Mouse (Mus musculus): ENCODE results near the gene Asb6. TPM values are rescaled to one million over a fixed set of nuclear protein-coding genes. Genes with fewer than 3 reads are reported as not detected.
A peak's percentile ranks its signal among the peaks of the same experiment; 100 is the strongest.

Asb6 gene
- polyA plus RNA-seq, 1 experiment, result 20.2 TPM

DNA sequence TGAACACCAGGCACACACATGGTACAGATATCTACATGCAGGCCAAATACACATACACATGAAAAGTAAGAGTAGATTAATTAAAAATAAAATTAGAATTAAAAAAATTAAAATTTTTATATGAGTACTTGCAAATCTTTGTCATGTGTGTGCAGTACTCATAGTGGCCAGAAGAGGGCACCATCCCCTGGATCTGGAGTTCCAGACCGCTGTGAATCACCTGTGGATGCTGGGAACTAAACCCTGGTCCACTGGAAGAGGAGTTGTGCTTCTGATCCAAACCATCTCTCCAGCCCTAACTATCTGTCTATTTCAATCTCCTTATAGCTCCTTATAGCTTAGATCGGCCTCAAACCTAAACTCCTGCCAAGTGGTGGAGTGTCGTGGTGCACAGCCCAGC is 9.1 kb downstream of the Asb6 start:
- no peak overlapping the region for H3K27ac ChIP-seq (ENCODE audit: insufficient read depth, low read length)
- no peak for TF ChIP-seq POLR2A (IDR thresholded peaks at IDR 0.05; ENCODE audit: low read depth, low read length)
- TF ChIP-seq CTCF (IDR thresholded peaks at IDR 0.05; ENCODE audit: borderline replicate concordance, insufficient read depth, low read length), result no peak
- peaks cover 2% of the 10 kb centered on the region; the same call in 1 of the 2 replicates for H3K4me1 ChIP-seq (ENCODE audit: control insufficient read depth, insufficient read depth, low read length)
- H3K4me3 ChIP-seq (ENCODE audit: insufficient read depth, low read length), result no peak overlapping the region

DNA sequence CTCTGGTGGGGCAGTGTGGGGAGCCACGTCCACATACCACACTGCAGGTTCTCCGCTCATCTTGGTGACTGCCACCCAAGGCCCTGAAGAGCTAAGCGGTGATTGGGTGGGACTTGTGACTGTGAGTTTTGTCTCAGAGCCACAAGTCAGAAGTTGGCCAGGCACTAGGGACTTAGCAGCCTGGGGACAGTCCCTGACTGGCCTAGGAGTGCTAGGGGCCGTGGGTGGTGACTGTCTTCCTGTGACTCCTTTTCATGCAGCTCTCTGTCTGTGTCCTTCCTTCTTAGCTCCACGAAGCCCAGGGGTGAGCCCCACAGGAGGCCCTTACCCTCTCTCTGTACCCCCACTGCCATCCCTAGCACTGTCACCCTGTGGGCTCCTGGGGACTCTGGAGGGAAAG is 10.3 kb downstream of the Asb6 start:
- H3K4me1 ChIP-seq (ENCODE audit: control insufficient read depth, insufficient read depth, low read length), result peaks cover 2% of the 10 kb centered on the region; the same call in 1 of the 2 replicates
- TF ChIP-seq POLR2A (IDR thresholded peaks at IDR 0.05; ENCODE audit: low read depth, low read length), result no peak
- TF ChIP-seq CTCF (IDR thresholded peaks at IDR 0.05; ENCODE audit: borderline replicate concordance, insufficient read depth, low read length), result no peak
- no peak overlapping the region for H3K4me3 ChIP-seq (ENCODE audit: insufficient read depth, low read length)
- H3K27ac ChIP-seq (ENCODE audit: insufficient read depth, low read length), result no peak overlapping the region

DNA sequence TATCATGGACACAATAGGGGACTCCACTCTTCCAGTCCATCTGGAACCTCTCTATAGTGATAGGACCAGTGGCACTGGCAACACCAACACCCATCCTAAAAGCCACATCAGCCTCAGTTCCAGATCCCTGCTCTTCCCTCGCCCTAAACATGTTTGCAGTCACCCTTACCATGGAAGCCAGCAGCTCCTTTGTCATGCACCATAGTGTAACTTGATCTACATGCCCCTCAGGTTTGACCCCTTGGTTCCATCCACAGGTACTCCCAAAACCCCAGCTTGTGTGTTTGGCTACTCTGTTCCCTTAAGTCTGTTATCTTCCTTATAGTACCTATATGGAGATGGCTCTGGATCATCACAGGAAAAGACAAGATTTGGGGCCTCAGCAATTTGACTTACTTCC is 13.8 kb downstream of the Asb6 start:
- no peak overlapping the region for H3K27ac ChIP-seq (ENCODE audit: insufficient read depth, low read length)
- no peak overlapping the region for H3K4me3 ChIP-seq (ENCODE audit: insufficient read depth, low read length)
- no peak for TF ChIP-seq CTCF (IDR thresholded peaks at IDR 0.05; ENCODE audit: borderline replicate concordance, insufficient read depth, low read length)
- TF ChIP-seq POLR2A (IDR thresholded peaks at IDR 0.05; ENCODE audit: low read depth, low read length), result no peak
- no peaks in the 10 kb centered on the region for H3K4me1 ChIP-seq (ENCODE audit: control insufficient read depth, insufficient read depth, low read length)

DNA sequence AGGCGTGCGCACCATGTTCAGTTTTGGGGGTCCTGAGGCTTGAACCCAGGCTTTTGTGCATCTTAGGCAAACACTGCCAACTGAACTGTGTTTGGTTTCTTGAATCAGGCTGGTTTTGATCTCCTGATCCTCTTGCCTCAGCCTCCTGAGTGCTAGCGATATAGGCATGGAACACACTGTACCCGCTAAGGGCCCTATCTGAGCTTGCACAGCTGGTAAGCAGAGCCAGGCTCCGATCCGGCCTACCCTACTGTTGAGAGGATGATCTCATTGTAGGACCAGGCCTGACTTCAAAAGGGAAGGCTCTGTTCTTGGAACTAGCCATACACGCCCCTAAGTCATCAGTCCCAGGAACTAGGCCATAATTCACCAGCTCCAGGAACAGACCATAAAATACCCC is 19.6 kb downstream of the Asb6 start:
- TF ChIP-seq CTCF (IDR thresholded peaks at IDR 0.05; ENCODE audit: borderline replicate concordance, insufficient read depth, low read length) (no peak), POLR2A (IDR thresholded peaks at IDR 0.05; ENCODE audit: low read depth, low read length) (no peak)

DNA sequence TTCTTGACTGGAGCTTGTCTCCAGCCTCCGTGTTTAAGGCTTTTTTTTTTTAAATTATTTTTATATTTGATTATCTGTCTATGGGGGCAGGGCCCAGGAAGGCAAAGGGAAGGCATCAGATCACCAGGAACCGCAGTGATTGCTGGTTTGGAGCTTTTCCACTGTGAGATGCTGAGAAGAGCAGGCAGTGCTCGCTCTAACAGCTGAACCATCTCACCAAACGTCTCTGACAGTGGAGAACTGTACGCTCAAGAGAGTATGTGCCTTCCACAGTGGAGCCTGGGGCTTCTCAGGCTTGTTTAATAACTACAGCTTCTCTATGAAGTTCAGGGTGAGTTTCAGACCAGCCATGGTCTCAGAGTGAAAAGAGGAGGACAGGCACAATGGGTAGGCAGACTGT is 20.6 kb downstream of the Asb6 start:
- H3K4me1 ChIP-seq (ENCODE audit: control insufficient read depth, insufficient read depth, low read length), result no peaks in the 10 kb centered on the region
- TF ChIP-seq CTCF (IDR thresholded peaks at IDR 0.05; ENCODE audit: borderline replicate concordance, insufficient read depth, low read length) (no peak), POLR2A (IDR thresholded peaks at IDR 0.05; ENCODE audit: low read depth, low read length) (no peak)
- H3K27ac ChIP-seq (ENCODE audit: insufficient read depth, low read length), result no peak overlapping the region
- no peak overlapping the region for H3K4me3 ChIP-seq (ENCODE audit: insufficient read depth, low read length)

More for the DNA sequence above, 19.6 kb downstream of the Asb6 start:
- H3K27ac ChIP-seq (ENCODE audit: insufficient read depth, low read length), result no peak overlapping the region
- no peak overlapping the region for H3K4me3 ChIP-seq (ENCODE audit: insufficient read depth, low read length)
- H3K4me1 ChIP-seq (ENCODE audit: control insufficient read depth, insufficient read depth, low read length), result no peaks in the 10 kb centered on the region

DNA sequence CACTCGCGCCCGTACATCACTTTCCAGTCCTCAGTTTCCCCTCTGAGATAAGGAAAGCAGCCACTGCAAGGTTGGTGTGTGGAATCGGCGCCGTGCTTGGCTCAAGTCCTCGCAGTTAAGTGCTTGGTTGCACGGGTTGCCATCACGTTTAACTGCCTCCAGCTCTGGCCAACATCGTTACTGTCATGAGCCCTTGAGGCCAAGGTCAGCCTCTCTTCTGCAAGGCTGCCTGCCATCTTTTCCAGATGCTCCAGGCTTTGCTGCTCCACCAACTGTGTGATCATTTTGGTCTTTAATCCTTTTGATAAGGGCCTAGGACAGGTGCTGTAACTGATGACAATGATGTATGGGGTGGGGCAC is 21.9 kb downstream of the Asb6 start:
- Histone ChIP-seq H3K4me1 (ENCODE audit: control insufficient read depth, insufficient read depth, low read length) (no peaks in the 10 kb centered on the region), H3K4me3 (ENCODE audit: insufficient read depth, low read length) (peak overlapping the region; percentile 70), H3K27ac (ENCODE audit: insufficient read depth, low read length) (no peak overlapping the region)
- TF ChIP-seq POLR2A (IDR thresholded peaks at IDR 0.05; ENCODE audit: low read depth, low read length) (no peak), CTCF (IDR thresholded peaks at IDR 0.05; ENCODE audit: borderline replicate concordance, insufficient read depth, low read length) (no peak)

DNA sequence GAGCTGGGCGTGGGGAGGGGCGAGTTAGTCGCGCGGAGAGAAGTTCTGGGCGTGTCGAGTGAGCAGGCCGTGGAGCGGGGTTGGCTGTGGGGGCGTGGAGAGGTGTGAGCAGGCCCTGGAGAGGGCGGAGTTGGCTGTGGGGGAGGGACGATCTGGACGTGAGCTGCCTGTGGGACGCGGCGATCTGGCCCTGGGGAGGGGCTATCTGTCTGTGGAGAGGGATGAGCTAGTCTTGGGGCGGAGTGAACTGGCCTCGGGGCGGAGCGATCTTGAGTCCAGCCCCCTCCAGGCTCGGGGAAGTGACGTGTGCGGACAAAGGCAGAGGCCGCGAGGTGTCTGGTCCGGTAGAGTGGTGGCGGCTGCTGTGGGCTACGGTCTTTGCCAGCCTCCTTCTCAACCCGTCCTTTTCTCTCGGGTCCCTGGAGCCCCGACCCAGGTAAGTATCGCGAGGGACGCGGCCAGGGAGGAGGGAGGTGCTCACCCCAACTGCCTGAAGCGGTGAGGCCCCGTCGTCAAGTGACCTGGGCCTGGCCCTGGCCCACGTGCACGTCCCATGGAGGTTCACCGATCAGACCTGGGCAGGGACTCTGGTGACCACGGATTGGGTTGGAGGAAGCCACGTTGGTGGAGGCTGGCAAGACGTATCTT is 22.4 kb downstream of the Asb6 start, which contains the start of gene Ntmt1:
Ntmt1 (plus strand) TSS at position 179 of the 648 bp plus-strand sequence.
- H3K4me3 ChIP-seq (ENCODE audit: insufficient read depth, low read length), result peak within 1 kb of the TSS; percentile 70
- peak within 1 kb of the TSS; percentile 24; the same call in 1 of the 2 replicates for H3K27ac ChIP-seq (ENCODE audit: insufficient read depth, low read length)
- TF ChIP-seq POLR2A (IDR thresholded peaks at IDR 0.05; ENCODE audit: low read depth, low read length) (peak; percentile 94), CTCF (IDR thresholded peaks at IDR 0.05; ENCODE audit: borderline replicate concordance, insufficient read depth, low read length) (no peak)
- H3K4me1 ChIP-seq (ENCODE audit: control insufficient read depth, insufficient read depth, low read length), result no peaks in the 10 kb centered on the region

DNA sequence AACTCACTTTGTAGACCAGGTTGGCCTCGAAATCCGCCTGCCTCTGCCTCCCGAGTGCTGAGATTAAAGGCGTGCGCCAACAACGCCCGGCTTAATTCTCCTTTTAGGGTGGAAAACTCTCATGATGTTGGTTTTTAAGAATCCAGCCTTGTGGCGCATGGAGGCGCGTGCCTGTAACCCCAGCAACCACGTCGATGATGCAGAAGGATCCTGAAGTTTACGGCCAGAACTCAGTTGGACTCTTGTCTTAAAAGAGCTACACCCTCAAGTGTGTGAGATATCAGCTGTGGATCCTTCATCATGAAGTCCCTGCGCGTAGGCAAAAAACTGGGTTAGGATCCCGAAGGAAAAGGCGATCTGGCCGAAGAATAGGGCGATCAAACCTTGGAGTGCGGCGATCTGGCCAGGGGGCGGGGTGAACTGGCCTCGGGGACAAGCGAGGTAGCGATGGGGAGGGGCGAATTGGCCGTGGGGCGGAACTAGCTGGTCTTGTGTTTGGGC is 22.9 kb downstream of the Asb6 start:
- H3K4me1 ChIP-seq (ENCODE audit: control insufficient read depth, insufficient read depth, low read length), result no peaks in the 10 kb centered on the region
- H3K4me3 ChIP-seq (ENCODE audit: insufficient read depth, low read length), result peak overlapping the region; percentile 56
- H3K27ac ChIP-seq (ENCODE audit: insufficient read depth, low read length), result peak overlapping the region; percentile 24; the same call in 1 of the 2 replicates
- peak; percentile 64 for TF ChIP-seq POLR2A (IDR thresholded peaks at IDR 0.05; ENCODE audit: low read depth, low read length)
- TF ChIP-seq CTCF (IDR thresholded peaks at IDR 0.05; ENCODE audit: borderline replicate concordance, insufficient read depth, low read length), result no peak

DNA sequence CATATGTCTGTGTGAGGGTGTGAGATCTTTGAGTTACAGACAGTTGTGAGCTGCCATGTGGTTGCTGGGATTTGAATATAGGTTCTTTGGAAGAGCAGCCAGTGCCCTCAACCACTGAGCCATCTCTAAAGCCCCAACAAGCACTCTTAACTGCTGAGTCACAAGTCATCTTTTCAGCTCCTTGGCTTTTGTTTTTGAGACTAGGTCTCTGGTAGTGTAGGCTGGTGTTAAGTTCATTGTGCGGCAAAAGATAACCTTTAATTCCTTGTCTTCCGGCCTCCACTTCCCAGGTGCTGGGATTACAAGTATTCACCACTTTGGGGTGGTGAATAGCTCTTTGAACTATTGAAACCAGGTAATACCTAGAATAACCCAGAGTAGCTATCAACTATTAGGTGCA is 24.1 kb downstream of the Asb6 start:
- H3K27ac ChIP-seq (ENCODE audit: insufficient read depth, low read length), result no peak overlapping the region
- H3K4me3 ChIP-seq (ENCODE audit: insufficient read depth, low read length), result no peak overlapping the region
- H3K4me1 ChIP-seq (ENCODE audit: control insufficient read depth, insufficient read depth, low read length), result no peaks in the 10 kb centered on the region
- no peak for TF ChIP-seq POLR2A (IDR thresholded peaks at IDR 0.05; ENCODE audit: low read depth, low read length)
- TF ChIP-seq CTCF (IDR thresholded peaks at IDR 0.05; ENCODE audit: borderline replicate concordance, insufficient read depth, low read length), result no peak

DNA sequence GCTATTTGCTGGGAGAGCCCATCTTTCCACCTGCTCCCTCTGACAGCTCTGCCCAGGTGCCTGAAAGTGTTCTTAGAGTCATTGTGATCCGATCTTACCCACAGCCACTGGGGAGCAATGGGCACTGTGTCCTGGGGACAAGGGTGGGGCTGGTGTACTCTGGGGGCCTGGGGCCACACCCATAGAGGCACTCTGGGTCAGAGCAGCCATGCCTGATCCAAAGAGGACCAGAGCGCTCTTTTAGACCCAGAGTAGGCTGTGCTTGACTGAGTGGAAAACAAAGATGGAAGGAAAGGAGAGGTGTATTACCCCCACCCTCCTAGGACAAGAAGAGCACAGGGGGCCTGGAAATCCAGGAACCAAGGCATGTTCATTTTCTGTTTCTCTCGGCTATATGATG is 26.5 kb downstream of the Asb6 start, which contains the start of gene 1700001O22Rik:
1700001O22Rik (minus strand) TSS at position 58 of the 400 bp plus-strand sequence.
- no peak for TF ChIP-seq CTCF (IDR thresholded peaks at IDR 0.05; ENCODE audit: borderline replicate concordance, insufficient read depth, low read length)
- TF ChIP-seq POLR2A (IDR thresholded peaks at IDR 0.05; ENCODE audit: low read depth, low read length), result no peak
- no peak within 1 kb of the TSS for H3K27ac ChIP-seq (ENCODE audit: insufficient read depth, low read length)
- no peaks in the 10 kb centered on the region for H3K4me1 ChIP-seq (ENCODE audit: control insufficient read depth, insufficient read depth, low read length)
- no peak within 1 kb of the TSS for H3K4me3 ChIP-seq (ENCODE audit: insufficient read depth, low read length)
